Mouse (Mus musculus) liver, embryonic 11.5 days (tissue): ENCODE results near the gene Ell. TPM values are rescaled to one million over a fixed set of nuclear protein-coding genes. Genes with fewer than 3 reads are reported as not detected.
A peak's percentile ranks its signal among the peaks of the same experiment; 100 is the strongest.

Source experiments
- ATAC-seq: fragments of 200-750 bp; cut with Nextera tagmentation; replicated peaks from 2 replicates; pipeline ENCODE4 v1.8.0; 2017; ENCODE audit warnings: moderate number of reproducible peaks, mild to moderate bottlenecking, moderate TSS enrichment, moderate library complexity; ENCODE audit not compliant: low FRiP score
- DNase-seq: peaks from one replicate; pipeline ENCODE4 v3.0.0-alpha.2; 2017; ENCODE audit warnings: low spot score
- H3K27ac ChIP-seq: fragments of 300-500 bp; sonication (generic); 2 replicates; pipeline ENCODE4 v1.5.1; 2014; ENCODE audit warnings: mild to moderate bottlenecking, low read depth, low read length, control low read depth
- H3K27me3 ChIP-seq: fragments of 300-500 bp; sonication (generic); replicated peaks from 2 replicates; pipeline ENCODE4 v1.6.1; 2014; ENCODE audit warnings: low read length, mixed read lengths; ENCODE audit not compliant: control insufficient read depth, insufficient read depth
- H3K36me3 ChIP-seq: fragments of 300-500 bp; sonication (generic); 2 replicates; pipeline ENCODE4 v1.6.1; 2014; ENCODE audit warnings: mild to moderate bottlenecking, low read length, moderate library complexity, mixed read lengths; ENCODE audit not compliant: control insufficient read depth, insufficient read depth
- H3K4me1 ChIP-seq: fragments of 300-500 bp; sonication (generic); replicated peaks from 2 replicates; pipeline ENCODE4 v1.6.1; 2014; ENCODE audit warnings: low read length, mixed read lengths; ENCODE audit not compliant: control insufficient read depth, insufficient read depth
- H3K4me2 ChIP-seq: fragments of 300-500 bp; sonication (generic); 2 replicates; pipeline ENCODE4 v1.6.1; 2014; ENCODE audit warnings: mild to moderate bottlenecking, control low read depth, moderate library complexity
- H3K4me3 ChIP-seq: fragments of 300-500 bp; sonication (generic); 2 replicates; pipeline ENCODE4 v1.5.1; 2014; ENCODE audit warnings: low read depth, low read length, control low read depth
- H3K9ac ChIP-seq: fragments of 300-500 bp; sonication (generic); 2 replicates; pipeline ENCODE4 v1.6.1; 2014; ENCODE audit warnings: low read depth, low read length, control low read depth
- H3K9me3 ChIP-seq: fragments of 300-500 bp; sonication (generic); 2 replicates; pipeline ENCODE4 v1.6.1; 2016; ENCODE audit warnings: low read length, inconsistent platforms, mixed read lengths; ENCODE audit not compliant: control insufficient read depth
- WGBS: fragments of 180-500 bp; shearing (Covaris S2); extraction: QIAGEN DNeasy Blood & Tissue Kit; methylation state at CpG from one replicate; pipeline ENCODE4 v1.1.7; 2014; 5-methylcytosine and 5-hydroxymethylcytosine counted together
- polyA plus RNA-seq: library from polyadenylated mRNA; unstranded; fragments of >200 nt; fragmentation: Nextera tagmentation; extraction: Ambion mirVana; gene quantifications from 2 replicates; pipeline ENCODE4 v1.2.1, GENCODE M21; 2014

Gene Ell
- 20.3 and 20.7 TPM in 2 replicates for polyA plus RNA-seq

GRCm38 (mm10) chr8:70539077-70539813 lies at the start of gene Ell:
TSS of gene Ell (plus strand) at chr8:70539457.
- WGBS: under 1% methylated on average over 58 of the region's 58 CpGs
- Histone ChIP-seq H3K4me1 (peaks cover 41% of the 10 kb centered on the region), H3K4me2 (peak within 1 kb of the TSS; percentile 93), H3K9ac (peak within 1 kb of the TSS; percentile 84), H3K27ac (peak within 1 kb of the TSS; percentile 94), H3K9me3 (no peaks in the 10 kb centered on the region), H3K4me3 (peak within 1 kb of the TSS; percentile 78), H3K36me3 (peaks cover 23% of the 10 kb centered on the region; the same call in 1 of the 2 replicates), H3K27me3 (no peaks in the 10 kb centered on the region)
- DNase-seq (peak; percentile 100), ATAC-seq (peak; percentile 87)

DNA sequence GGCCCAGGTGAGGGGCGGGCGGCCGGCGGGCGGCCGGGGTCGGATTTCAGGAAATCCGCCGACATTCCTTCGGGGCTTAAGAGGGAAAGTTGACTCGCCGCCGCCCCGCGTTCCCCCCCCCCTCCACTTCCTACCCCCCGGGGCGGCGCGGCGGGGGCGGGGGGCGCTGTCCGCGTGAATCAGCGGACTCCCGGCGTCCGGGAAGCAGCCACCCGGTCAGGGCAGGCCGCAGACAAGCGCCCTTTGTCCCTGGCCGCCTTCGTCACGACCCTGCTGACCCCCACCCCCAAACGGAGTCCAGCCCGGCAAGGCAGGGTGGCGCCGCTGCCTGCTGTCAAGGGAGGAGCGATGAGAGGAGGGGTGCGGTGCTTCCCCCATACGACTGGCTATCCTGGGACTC lies 49.7 kb upstream of the Ell start:
- Histone ChIP-seq H3K9ac (no peak overlapping the region), H3K4me2 (peak overlapping the region; percentile 62), H3K27ac (no peak overlapping the region), H3K9me3 (no peaks in the 10 kb centered on the region), H3K36me3 (no peaks in the 10 kb centered on the region), H3K4me1 (peaks cover 40% of the 10 kb centered on the region), H3K4me3 (peak overlapping the region; percentile 32), H3K27me3 (peaks cover 100% of the 10 kb centered on the region)
- 1% methylated on average over 29 of the region's 41 CpGs for WGBS
- DNase-seq: no peak
- ATAC-seq: no peak

GRCm38 (mm10) chr8:70490061-70490879 lies 49.0 kb upstream of the Ell start:
- WGBS: 14% methylated on average over 10 of the region's 10 CpGs
- Histone ChIP-seq H3K36me3 (no peaks in the 10 kb centered on the region), H3K4me2 (no peak overlapping the region; the same call in 1 of the 2 replicates), H3K27ac (no peak overlapping the region), H3K4me3 (no peak overlapping the region), H3K4me1 (peaks cover 40% of the 10 kb centered on the region), H3K27me3 (peaks cover 100% of the 10 kb centered on the region), H3K9ac (no peak overlapping the region), H3K9me3 (no peaks in the 10 kb centered on the region)
- ATAC-seq (no peak), DNase-seq (no peak)

- Histone ChIP-seq H3K27me3 (peaks cover 100% of the 10 kb centered on the region), H3K9me3 (no peaks in the 10 kb centered on the region), H3K4me2 (no peak overlapping the region), H3K27ac (no peak overlapping the region), H3K4me3 (no peak overlapping the region), H3K36me3 (no peaks in the 10 kb centered on the region), H3K9ac (no peak overlapping the region), H3K4me1 (peaks cover 40% of the 10 kb centered on the region)
- no peak for ATAC-seq
- no peak for DNase-seq
- WGBS: 4% methylated on average over 20 of the region's 20 CpGs
Observed at GRCm38 (mm10) chr8:70490880-70491495, 48.3 kb upstream of the Ell start.

GRCm38 (mm10) chr8:70492664-70493640 lies 46.3 kb upstream of the Ell start, which contains the start of gene Crlf1:
TSS of gene Crlf1 (plus strand) at chr8:70493158.
- Histone ChIP-seq H3K36me3 (no peaks in the 10 kb centered on the region), H3K4me1 (peaks cover 39% of the 10 kb centered on the region), H3K4me2 (peak within 1 kb of the TSS; percentile 61), H3K27me3 (peaks cover 100% of the 10 kb centered on the region), H3K9ac (no peak within 1 kb of the TSS), H3K9me3 (no peaks in the 10 kb centered on the region), H3K4me3 (peak within 1 kb of the TSS; percentile 50), H3K27ac (no peak within 1 kb of the TSS)
- under 1% methylated on average over 74 of the region's 93 CpGs for WGBS
- DNase-seq (no peak), ATAC-seq (no peak)

DNA sequence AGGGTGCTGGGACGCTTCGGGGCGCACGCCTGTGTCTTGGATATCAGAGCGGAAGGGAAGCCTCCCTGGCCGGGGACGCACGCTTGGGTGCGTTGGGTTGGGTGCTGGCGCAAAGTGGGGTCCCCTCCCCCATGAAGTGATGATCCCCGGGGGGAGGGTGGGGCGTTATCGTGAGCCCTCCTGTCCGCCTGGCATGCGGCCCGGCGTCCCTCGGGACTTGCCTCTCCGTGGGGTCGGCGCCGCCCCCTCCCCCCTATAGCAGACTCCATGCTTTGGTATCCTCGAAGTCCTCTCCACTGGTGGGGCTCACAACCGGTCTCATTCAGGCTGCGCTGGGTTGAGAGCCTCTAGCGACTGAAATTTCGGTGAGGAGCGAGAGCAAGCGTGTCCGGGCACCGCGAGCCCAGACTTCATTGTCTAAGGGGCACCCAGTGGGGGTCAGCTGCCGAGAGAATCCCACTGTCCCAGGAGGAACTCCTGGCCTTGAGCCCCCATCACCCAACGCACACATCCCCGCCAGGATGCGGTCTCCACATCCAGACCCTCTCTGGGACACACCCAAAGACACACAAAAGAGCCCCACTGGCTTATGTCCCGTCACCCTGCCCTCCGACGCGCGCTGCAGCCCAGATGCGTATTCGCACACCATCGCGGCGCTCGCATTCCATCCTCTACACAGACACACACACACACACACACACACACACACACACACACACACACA lies 45.4 kb upstream of the Ell start:
- Histone ChIP-seq H3K36me3 (no peaks in the 10 kb centered on the region), H3K9me3 (no peaks in the 10 kb centered on the region), H3K4me3 (peak overlapping the region; percentile 50), H3K4me1 (peaks cover 31% of the 10 kb centered on the region), H3K9ac (no peak overlapping the region), H3K27me3 (peaks cover 100% of the 10 kb centered on the region), H3K27ac (no peak overlapping the region), H3K4me2 (peak overlapping the region; percentile 61)
- no peak for DNase-seq
- ATAC-seq: no peak
- WGBS: 3% methylated on average over 47 of the region's 47 CpGs

GRCm38 (mm10) chr8:70494416-70494945 lies 44.8 kb upstream of the Ell start:
- DNase-seq: peak; percentile 49
- H3K27ac ChIP-seq: no peak overlapping the region
- H3K36me3 ChIP-seq: no peaks in the 10 kb centered on the region
- H3K9me3 ChIP-seq: no peaks in the 10 kb centered on the region
- no peak for ATAC-seq
- WGBS: 5% methylated on average over 28 of the region's 28 CpGs
- no peak overlapping the region for H3K9ac ChIP-seq
- H3K4me3 ChIP-seq: peak overlapping the region; percentile 3; the same call in 1 of the 2 replicates
- H3K4me1 ChIP-seq: peaks cover 29% of the 10 kb centered on the region
- H3K4me2 ChIP-seq: no peak overlapping the region
- peaks cover 99% of the 10 kb centered on the region for H3K27me3 ChIP-seq
